Mouse (Mus musculus) cortical plate, adult 2 months (tissue): ENCODE data around the gene Wfdc12.

ENCODE experiments used
- CTCF ChIP-seq: fragments of 200-500 bp; IDR thresholded peaks from 2 replicates; pipeline ENCODE4 v1.5.1; 2011; ENCODE audit warnings: mild to moderate bottlenecking, control low read depth, low read length; ENCODE audit not compliant: insufficient read depth; ENCODE audit errors: extremely low read depth
- POLR2A ChIP-seq: fragments of 200-500 bp; IDR thresholded peaks from 2 replicates; pipeline ENCODE4 v1.6.1; 2011; ENCODE audit warnings: mild to moderate bottlenecking, low read length, control low read depth; ENCODE audit not compliant: insufficient read depth; ENCODE audit errors: extremely low read depth

DNA sequence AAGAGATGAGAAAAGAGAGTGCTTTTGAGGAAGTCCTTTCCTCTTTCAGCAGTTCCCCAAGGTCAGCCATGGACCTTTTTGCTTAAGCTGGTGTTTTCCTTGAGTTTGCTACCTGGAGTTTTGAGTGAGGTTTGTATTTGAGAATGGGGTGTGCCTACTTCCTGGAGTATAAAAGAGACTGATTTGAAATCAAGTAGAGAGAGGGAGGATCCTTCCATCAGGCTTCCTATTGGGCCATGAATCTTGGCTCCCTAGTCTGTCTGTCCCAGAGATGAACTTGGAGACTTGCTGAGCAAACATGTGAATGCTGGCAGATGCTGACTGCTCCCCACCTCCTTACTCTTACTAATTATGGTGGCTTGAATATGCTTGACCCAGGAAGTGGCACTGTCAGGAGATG is 1.9 kb upstream of the Wfdc12 start:
- TF ChIP-seq CTCF (no peak), POLR2A (no peak)
